Mouse (Mus musculus): Measurements from ENCODE around the gene Pard3.

The Pard3 gene

GRCm38 (mm10) chr8:127345912-127346423 lies 282.3 kb downstream of the Pard3 start:
- no peak for DNase-seq (ENCODE audit: low read depth, low spot score)
- no peaks in the 10 kb centered on the region for H3K27me3 ChIP-seq (ENCODE audit: control insufficient read depth, insufficient read depth, low read length, poor library complexity, severe bottlenecking)
- no peaks in the 10 kb centered on the region for H3K36me3 ChIP-seq (ENCODE audit: control insufficient read depth, insufficient read depth, low read length, poor library complexity, severe bottlenecking)

- Histone ChIP-seq H3K27me3 (ENCODE audit: control insufficient read depth, insufficient read depth, low read length, poor library complexity, severe bottlenecking) (no peaks in the 10 kb centered on the region), H3K36me3 (ENCODE audit: control insufficient read depth, insufficient read depth, low read length, poor library complexity, severe bottlenecking) (no peaks in the 10 kb centered on the region)
- DNase-seq (ENCODE audit: low read depth, low spot score): no peak
These were observed 284.3 kb downstream of the Pard3 start for GRCm38 (mm10) chr8:127347890-127348495.

DNA sequence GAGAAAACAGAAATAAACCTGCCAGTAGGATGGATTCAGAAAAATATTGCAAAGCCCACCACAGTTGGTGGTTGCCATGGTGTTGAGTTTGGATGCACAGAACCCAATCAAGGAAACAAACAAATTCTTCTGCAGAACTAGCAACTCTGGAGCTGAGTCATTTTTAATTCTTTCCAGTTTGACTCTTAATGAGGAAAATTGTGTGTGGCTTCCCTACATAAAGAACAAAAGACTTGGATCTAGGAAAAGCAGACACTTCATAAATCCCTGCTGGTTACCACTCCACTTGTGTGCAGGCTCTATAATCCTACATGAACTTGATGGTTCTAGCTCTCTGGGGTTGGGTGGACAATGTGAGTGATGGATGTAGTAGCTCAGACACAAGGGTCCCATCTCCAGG lies 298.1 kb downstream of the Pard3 start:
- H3K36me3 ChIP-seq (ENCODE audit: control insufficient read depth, insufficient read depth, low read length, poor library complexity, severe bottlenecking): no peaks in the 10 kb centered on the region
- no peaks in the 10 kb centered on the region for H3K27me3 ChIP-seq (ENCODE audit: control insufficient read depth, insufficient read depth, low read length, poor library complexity, severe bottlenecking)
- DNase-seq (ENCODE audit: low read depth, low spot score): no peak

GRCm38 (mm10) chr8:127368347-127368746 lies 304.7 kb downstream of the Pard3 start:
- H3K36me3 ChIP-seq (ENCODE audit: control insufficient read depth, insufficient read depth, low read length, poor library complexity, severe bottlenecking): no peaks in the 10 kb centered on the region
- no peak for DNase-seq (ENCODE audit: low read depth, low spot score)
- no peaks in the 10 kb centered on the region for H3K27me3 ChIP-seq (ENCODE audit: control insufficient read depth, insufficient read depth, low read length, poor library complexity, severe bottlenecking)

DNA sequence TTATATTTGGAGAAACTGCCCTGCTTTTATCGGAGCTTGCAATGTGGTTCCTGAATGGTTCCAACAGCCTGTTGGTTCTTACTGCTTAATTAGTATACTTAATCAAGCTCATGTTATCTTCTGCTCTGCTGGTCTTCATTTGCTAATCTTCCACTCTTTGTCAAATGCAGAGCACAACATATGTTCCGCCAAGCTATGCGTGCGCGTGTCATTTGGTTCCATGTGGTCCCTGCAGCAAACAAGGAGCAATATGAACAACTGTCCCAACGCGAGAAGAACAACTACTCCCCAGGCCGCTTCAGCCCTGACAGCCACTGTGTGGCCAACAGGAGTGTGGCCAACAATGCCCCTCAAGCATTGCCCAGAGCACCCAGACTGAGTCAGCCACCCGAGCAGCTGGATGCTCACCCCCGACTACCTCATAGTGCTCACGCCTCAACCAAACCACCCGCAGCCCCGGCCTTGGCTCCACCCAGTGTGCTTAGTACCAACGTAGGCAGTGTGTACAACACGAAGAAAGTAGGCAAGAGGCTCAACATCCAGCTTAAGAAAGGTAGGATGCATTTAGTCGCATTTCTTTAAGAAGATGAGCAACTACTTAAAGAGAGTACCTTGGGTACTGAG lies 307.7 kb downstream of the Pard3 start:
- H3K27me3 ChIP-seq (ENCODE audit: control insufficient read depth, insufficient read depth, low read length, poor library complexity, severe bottlenecking): no peaks in the 10 kb centered on the region
- no peak for DNase-seq (ENCODE audit: low read depth, low spot score)
- H3K36me3 ChIP-seq (ENCODE audit: control insufficient read depth, insufficient read depth, low read length, poor library complexity, severe bottlenecking): no peaks in the 10 kb centered on the region

- DNase-seq (ENCODE audit: low read depth, low spot score): no peak
- no peaks in the 10 kb centered on the region for H3K27me3 ChIP-seq (ENCODE audit: control insufficient read depth, insufficient read depth, low read length, poor library complexity, severe bottlenecking)
- H3K36me3 ChIP-seq (ENCODE audit: control insufficient read depth, insufficient read depth, low read length, poor library complexity, severe bottlenecking): no peaks in the 10 kb centered on the region
These were observed 314.1 kb downstream of the Pard3 start for GRCm38 (mm10) chr8:127377775-127378174.

DNA sequence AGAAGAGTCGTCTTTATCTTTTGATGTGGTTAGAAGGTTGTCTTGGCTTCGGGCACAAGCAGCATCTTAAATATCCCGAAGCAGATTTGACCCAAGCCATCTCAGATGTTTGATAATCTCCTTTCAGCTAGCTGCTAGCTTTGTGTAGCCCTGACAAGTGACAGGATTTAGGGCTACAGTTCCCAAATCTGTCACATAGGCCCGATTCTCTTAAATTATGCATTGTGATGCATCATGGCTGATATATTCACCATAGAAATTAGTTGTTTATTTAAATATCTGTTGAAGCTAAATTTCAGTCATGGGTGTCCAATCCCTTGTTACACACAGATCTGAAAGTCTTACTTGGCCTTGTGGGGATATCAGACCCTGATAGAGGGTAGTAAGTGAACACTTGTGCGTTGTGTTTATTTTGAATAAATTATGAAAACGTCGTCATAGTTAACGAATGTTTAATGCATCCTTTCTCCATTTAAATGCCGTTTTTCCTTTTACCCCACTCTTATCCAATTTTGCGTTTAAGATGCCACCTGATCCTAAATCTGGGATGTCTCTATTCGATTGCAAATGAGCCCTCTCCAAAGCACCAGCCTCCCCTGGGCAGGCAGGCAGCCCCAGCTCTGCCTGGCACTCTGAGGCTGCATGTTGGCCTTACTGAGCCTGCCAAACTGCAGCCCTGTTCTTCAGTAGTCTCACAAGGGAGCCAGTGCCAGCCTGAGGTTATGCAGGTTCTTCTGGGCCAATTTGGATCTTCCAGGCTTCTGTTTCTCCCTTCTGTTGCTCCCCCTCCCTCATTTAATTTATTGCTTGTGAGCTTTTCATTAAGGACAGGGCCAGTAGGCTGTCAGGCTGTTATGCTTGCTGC lies 315.5 kb downstream of the Pard3 start:
- no peaks in the 10 kb centered on the region for H3K27me3 ChIP-seq (ENCODE audit: control insufficient read depth, insufficient read depth, low read length, poor library complexity, severe bottlenecking)
- no peaks in the 10 kb centered on the region for H3K36me3 ChIP-seq (ENCODE audit: control insufficient read depth, insufficient read depth, low read length, poor library complexity, severe bottlenecking)
- DNase-seq (ENCODE audit: low read depth, low spot score): no peak

- DNase-seq (ENCODE audit: low read depth, low spot score): no peak
- Histone ChIP-seq H3K36me3 (ENCODE audit: control insufficient read depth, insufficient read depth, low read length, poor library complexity, severe bottlenecking) (no peaks in the 10 kb centered on the region), H3K27me3 (ENCODE audit: control insufficient read depth, insufficient read depth, low read length, poor library complexity, severe bottlenecking) (no peaks in the 10 kb centered on the region)
These were observed 317.6 kb downstream of the Pard3 start for GRCm38 (mm10) chr8:127381259-127381658.

DNA sequence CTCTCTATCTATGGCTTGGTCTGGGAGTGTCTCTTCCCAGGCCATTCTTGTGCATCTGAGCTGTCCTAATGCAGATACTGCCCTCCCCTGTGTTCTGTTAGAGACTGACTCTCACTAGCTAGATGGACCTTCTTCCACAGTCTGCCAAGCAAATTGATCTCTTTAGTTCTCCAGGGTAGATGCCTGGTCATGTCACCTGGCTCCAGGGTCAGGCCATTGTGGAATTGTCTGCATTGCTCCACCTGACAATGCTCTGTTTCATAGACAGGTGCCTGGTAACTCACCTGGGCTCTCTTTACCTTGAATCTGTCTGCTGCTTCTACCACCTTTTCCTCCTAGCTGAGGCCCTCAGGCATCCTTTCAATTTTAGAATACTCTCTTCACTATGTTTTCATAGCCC lies 329.0 kb downstream of the Pard3 start:
- Histone ChIP-seq H3K27me3 (ENCODE audit: control insufficient read depth, insufficient read depth, low read length, poor library complexity, severe bottlenecking) (no peaks in the 10 kb centered on the region), H3K36me3 (ENCODE audit: control insufficient read depth, insufficient read depth, low read length, poor library complexity, severe bottlenecking) (no peaks in the 10 kb centered on the region)
- DNase-seq (ENCODE audit: low read depth, low spot score): no peak

- Histone ChIP-seq H3K27me3 (ENCODE audit: control insufficient read depth, insufficient read depth, low read length, poor library complexity, severe bottlenecking) (no peaks in the 10 kb centered on the region), H3K36me3 (ENCODE audit: control insufficient read depth, insufficient read depth, low read length, poor library complexity, severe bottlenecking) (no peaks in the 10 kb centered on the region)
- DNase-seq (ENCODE audit: low read depth, low spot score): no peak
These were observed 331.8 kb downstream of the Pard3 start for GRCm38 (mm10) chr8:127395488-127395887.

GRCm38 (mm10) chr8:127405815-127406214 lies 342.1 kb downstream of the Pard3 start:
- Histone ChIP-seq H3K27me3 (ENCODE audit: control insufficient read depth, insufficient read depth, low read length, poor library complexity, severe bottlenecking) (no peaks in the 10 kb centered on the region), H3K36me3 (ENCODE audit: control insufficient read depth, insufficient read depth, low read length, poor library complexity, severe bottlenecking) (no peaks in the 10 kb centered on the region)
- no peak for DNase-seq (ENCODE audit: low read depth, low spot score)

DNA sequence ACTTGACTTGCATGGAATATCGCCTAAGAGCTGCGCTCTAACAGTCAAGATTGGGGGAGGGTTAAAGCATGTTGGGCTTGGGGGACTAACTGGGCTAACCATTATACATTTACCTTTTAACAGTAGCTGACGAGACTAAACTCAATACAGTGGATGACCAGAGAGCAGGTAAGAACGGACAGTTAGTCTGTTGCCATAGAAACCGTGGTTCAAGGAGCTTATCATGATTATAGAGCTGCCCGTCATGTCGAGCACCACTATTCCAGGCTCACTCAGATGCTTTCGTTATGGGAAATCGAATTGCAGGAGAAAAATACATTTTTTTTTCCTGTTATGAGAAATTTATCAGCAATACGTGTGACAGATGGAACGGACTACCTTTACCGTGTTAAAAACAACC lies 346.9 kb downstream of the Pard3 start:
- DNase-seq (ENCODE audit: low read depth, low spot score): no peak
- Histone ChIP-seq H3K36me3 (ENCODE audit: control insufficient read depth, insufficient read depth, low read length, poor library complexity, severe bottlenecking) (no peaks in the 10 kb centered on the region), H3K27me3 (ENCODE audit: control insufficient read depth, insufficient read depth, low read length, poor library complexity, severe bottlenecking) (no peaks in the 10 kb centered on the region)

GRCm38 (mm10) chr8:127411190-127411848 lies 347.6 kb downstream of the Pard3 start:
- H3K36me3 ChIP-seq (ENCODE audit: control insufficient read depth, insufficient read depth, low read length, poor library complexity, severe bottlenecking): no peaks in the 10 kb centered on the region
- no peaks in the 10 kb centered on the region for H3K27me3 ChIP-seq (ENCODE audit: control insufficient read depth, insufficient read depth, low read length, poor library complexity, severe bottlenecking)
- DNase-seq (ENCODE audit: low read depth, low spot score): no peak

GRCm38 (mm10) chr8:127423021-127423420 lies 359.3 kb downstream of the Pard3 start:
- no peak for DNase-seq (ENCODE audit: low read depth, low spot score)
- no peaks in the 10 kb centered on the region for H3K27me3 ChIP-seq (ENCODE audit: control insufficient read depth, insufficient read depth, low read length, poor library complexity, severe bottlenecking)
- H3K36me3 ChIP-seq (ENCODE audit: control insufficient read depth, insufficient read depth, low read length, poor library complexity, severe bottlenecking): no peaks in the 10 kb centered on the region; the same call in 1 of the 2 replicates

Measured in splenic B cell, adult 2 months (primary cell).